Mouse (Mus musculus): ENCODE measurements at regions not wholly inside any gene's neighbourhood (a gene's known extent, or its start where the extent isn't known, plus 50 kb on each side); places are given as distances from the start of the nearest gene placed in this dataset.

DNA sequence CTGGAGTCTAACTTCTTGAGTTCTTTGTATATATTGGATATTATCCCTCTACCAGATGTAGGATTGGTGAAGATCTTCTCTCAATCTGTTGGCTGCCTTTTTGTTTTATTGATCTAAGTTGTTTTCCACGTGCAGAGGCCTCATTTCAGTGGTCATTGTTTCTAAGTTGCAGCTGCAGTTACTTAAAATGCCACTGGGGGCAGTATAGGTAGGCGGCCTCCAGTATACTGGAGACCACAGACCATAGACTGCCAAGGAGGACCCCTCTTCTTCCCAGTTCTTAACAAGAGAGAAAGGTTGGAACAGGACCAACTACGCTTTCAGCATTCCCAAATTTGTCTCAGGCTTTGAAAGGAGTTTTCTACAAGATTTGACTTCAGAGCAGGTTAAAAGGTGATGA, 136.7 kb downstream of the BC067074 start:
- TF ChIP-seq CTCF (IDR thresholded peaks at IDR 0.05; ENCODE audit: low read depth), result peak; percentile 51
- TF ChIP-seq EP300 (IDR thresholded peaks at IDR 0.05; ENCODE audit: low read depth), result no peak
